Mouse (Mus musculus) erythroblast, adult 5-6 weeks (primary cell): Measurements from ENCODE around the gene Slc36a3. TPM values are rescaled to one million over a fixed set of nuclear protein-coding genes. Genes with fewer than 3 reads are reported as not detected.
"Not testable (repeated sequence)": the region's sequence is repeated elsewhere in the genome, so short reads cannot be mapped to it uniquely, and the experiment has no call there.

ENCODE experiments used
- ATAC-seq: replicated peaks from 2 replicates; pipeline ENCODE4 v1.8.0; 2016; ENCODE audit warnings: moderate number of reproducible peaks, mild to moderate bottlenecking, moderate TSS enrichment, inconsistent platforms; ENCODE audit not compliant: poor library complexity, low FRiP score, severe bottlenecking
- total RNA-seq, 2 experiments: library from RNA; stranded (forward) in 1 of 2; stranded (reverse) in 1 of 2; fragments of 150-400 nt in 1 of 2; fragments of 200-764, 138-1000 nt in 1 of 2; gene quantifications; 2 replicates each; pipeline versions ENCODE4 v1.2.3 to v1.2.4; 2015 to 2017; ENCODE audit warnings: low replicate concordance in 2 of 2

The Slc36a3 gene
- total RNA-seq, 2 experiments from 2014 or later, result not detected

GRCm38 (mm10) chr11:55147423-55147822 is 4.1 kb downstream of the Slc36a3 start:
- no peak for ATAC-seq

- ATAC-seq, result no peak
Observed at GRCm38 (mm10) chr11:55146855-55147254, 4.7 kb downstream of the Slc36a3 start.

- ATAC-seq, result no peak
Observed at GRCm38 (mm10) chr11:55144011-55144410, 7.5 kb downstream of the Slc36a3 start.

GRCm38 (mm10) chr11:55141502-55141901 is 10.0 kb downstream of the Slc36a3 start:
- no peak for ATAC-seq

- no peak for ATAC-seq
Observed at GRCm38 (mm10) chr11:55137646-55138045, 13.9 kb downstream of the Slc36a3 start.

GRCm38 (mm10) chr11:55136770-55137547 is 14.5 kb downstream of the Slc36a3 start:
- ATAC-seq, result no peak

GRCm38 (mm10) chr11:55134871-55135270 is 16.6 kb downstream of the Slc36a3 start:
- ATAC-seq, result no peak

GRCm38 (mm10) chr11:55134407-55134806 is 17.1 kb downstream of the Slc36a3 start:
- no peak for ATAC-seq

- ATAC-seq, result no peak
Observed at GRCm38 (mm10) chr11:55133204-55133603, 18.3 kb downstream of the Slc36a3 start.

GRCm38 (mm10) chr11:55131946-55132345 is 19.6 kb downstream of the Slc36a3 start:
- ATAC-seq, result no peak

- peak; percentile 67 for ATAC-seq
Observed at GRCm38 (mm10) chr11:55131077-55131742, 20.3 kb downstream of the Slc36a3 start.

- ATAC-seq, result no peak
Observed at GRCm38 (mm10) chr11:55128411-55128810, 23.1 kb downstream of the Slc36a3 start.

- no peak for ATAC-seq
Observed at GRCm38 (mm10) chr11:55127937-55128336, 23.6 kb downstream of the Slc36a3 start.

GRCm38 (mm10) chr11:55126663-55127062 is 24.8 kb downstream of the Slc36a3 start:
- no peak for ATAC-seq

- ATAC-seq, result no peak
Observed at GRCm38 (mm10) chr11:55121430-55121829, 30.1 kb downstream of the Slc36a3 start.

- ATAC-seq, result no peak
Observed at GRCm38 (mm10) chr11:55120821-55121271, 30.7 kb downstream of the Slc36a3 start.

- ATAC-seq, result no peak
Observed at GRCm38 (mm10) chr11:55120279-55120678, 31.2 kb downstream of the Slc36a3 start.

GRCm38 (mm10) chr11:55117031-55117430 is 34.5 kb downstream of the Slc36a3 start:
- ATAC-seq, result no peak

- no peak for ATAC-seq
Observed at GRCm38 (mm10) chr11:55116004-55116403, 35.5 kb downstream of the Slc36a3 start.

GRCm38 (mm10) chr11:55114291-55114690 is 37.2 kb downstream of the Slc36a3 start:
- ATAC-seq, result no peak

- ATAC-seq, result not testable (repeated sequence)
Observed at GRCm38 (mm10) chr11:55113861-55114250, 37.7 kb downstream of the Slc36a3 start.
